Mouse (Mus musculus): ENCODE measurements around the gene Qprt. TPM values are rescaled to one million over a fixed set of nuclear protein-coding genes. Genes with fewer than 3 reads are reported as not detected.

Qprt gene
- polyA plus RNA-seq, 1 experiment from 2014 or later = 11.3 TPM

Other genes starting within 250 kb of the Qprt start
- gene Taok2, start 237.5 kb downstream of the Qprt start, polyA plus RNA-seq (2016; fragmentation: Nextera tagmentation; extraction: Ambion mirVana) = 54.0 and 54.1 TPM in 2 replicates
- gene Tmem219, start 199.3 kb downstream of the Qprt start, polyA plus RNA-seq (2016; fragmentation: Nextera tagmentation; extraction: Ambion mirVana) = 22.2 and 24.9 TPM in 2 replicates
- 17.5 and 18.0 TPM in 2 replicates for gene Kctd13, start 193.3 kb downstream of the Qprt start, polyA plus RNA-seq (2016; fragmentation: Nextera tagmentation; extraction: Ambion mirVana)
- gene Asphd1, start 172.6 kb downstream of the Qprt start, polyA plus RNA-seq (2016; fragmentation: Nextera tagmentation; extraction: Ambion mirVana) = 0.21 TPM in 1 of 2 replicates, not detected in the other
- gene Sez6l2, start 171.7 kb downstream of the Qprt start, polyA plus RNA-seq (2016; fragmentation: Nextera tagmentation; extraction: Ambion mirVana) = 0.72 and 1.2 TPM in 2 replicates
- 84.6 and 85.7 TPM in 2 replicates for gene Cdipt, start 146.3 kb downstream of the Qprt start, polyA plus RNA-seq (2016; fragmentation: Nextera tagmentation; extraction: Ambion mirVana)
- 0.72 and 1.0 TPM in 2 replicates for gene Cdiptos, start 146.1 kb downstream of the Qprt start, polyA plus RNA-seq (2016; fragmentation: Nextera tagmentation; extraction: Ambion mirVana)
- 3.3 TPM in 2 replicates for gene Mvp, start 107.6 kb downstream of the Qprt start, polyA plus RNA-seq (2016; fragmentation: Nextera tagmentation; extraction: Ambion mirVana)
- not detected in 2 replicates for gene Pagr1b, start 105.7 kb downstream of the Qprt start, polyA plus RNA-seq (2016; fragmentation: Nextera tagmentation; extraction: Ambion mirVana)
- gene Pagr1a, start 104.9 kb downstream of the Qprt start, polyA plus RNA-seq (2016; fragmentation: Nextera tagmentation; extraction: Ambion mirVana) = 92.7 and 121 TPM in 2 replicates
- gene Gm42742, start 101.1 kb downstream of the Qprt start, polyA plus RNA-seq (2016; fragmentation: Nextera tagmentation; extraction: Ambion mirVana) = 32.6 and 46.7 TPM in 2 replicates
- 3.5 and 4.0 TPM in 2 replicates for gene Prrt2, start 101.0 kb downstream of the Qprt start, polyA plus RNA-seq (2016; fragmentation: Nextera tagmentation; extraction: Ambion mirVana)
- gene Maz, start 95.2 kb downstream of the Qprt start, polyA plus RNA-seq (2016; fragmentation: Nextera tagmentation; extraction: Ambion mirVana) = 60.2 and 65.7 TPM in 2 replicates
- gene Kif22, start 79.8 kb downstream of the Qprt start, polyA plus RNA-seq (2016; fragmentation: Nextera tagmentation; extraction: Ambion mirVana) = 223 and 226 TPM in 2 replicates
- gene Zg16, start 34.9 kb downstream of the Qprt start, polyA plus RNA-seq (2016; fragmentation: Nextera tagmentation; extraction: Ambion mirVana) = not detected in 2 replicates
- gene AI467606, start 30.9 kb downstream of the Qprt start, polyA plus RNA-seq (2016; fragmentation: Nextera tagmentation; extraction: Ambion mirVana) = 0.74 TPM in 2 replicates
- gene Spn, start 15.6 kb upstream of the Qprt start, polyA plus RNA-seq (2016; fragmentation: Nextera tagmentation; extraction: Ambion mirVana) = 0.07 and 0.10 TPM in 2 replicates
- gene Cd2bp2, start 73.8 kb upstream of the Qprt start, polyA plus RNA-seq (2016; fragmentation: Nextera tagmentation; extraction: Ambion mirVana) = 111 and 114 TPM in 2 replicates
- gene Tbc1d10b, start 86.2 kb upstream of the Qprt start, polyA plus RNA-seq (2016; fragmentation: Nextera tagmentation; extraction: Ambion mirVana) = 27.3 and 29.2 TPM in 2 replicates
- gene Mylpf, start 86.7 kb upstream of the Qprt start, polyA plus RNA-seq (2016; fragmentation: Nextera tagmentation; extraction: Ambion mirVana) = 10.7 and 10.8 TPM in 2 replicates
- gene Zfp553, start 110.8 kb upstream of the Qprt start, polyA plus RNA-seq (2016; fragmentation: Nextera tagmentation; extraction: Ambion mirVana) = 74.7 and 78.3 TPM in 2 replicates
- 30.3 and 32.3 TPM in 2 replicates for gene Sept1, start 110.9 kb upstream of the Qprt start, polyA plus RNA-seq (2016; fragmentation: Nextera tagmentation; extraction: Ambion mirVana)
- 55.8 and 57.7 TPM in 2 replicates for gene Zfp771, start 122.0 kb upstream of the Qprt start, polyA plus RNA-seq (2016; fragmentation: Nextera tagmentation; extraction: Ambion mirVana)
- 379 and 383 TPM in 2 replicates for gene Dctpp1, start 138.5 kb upstream of the Qprt start, polyA plus RNA-seq (2016; fragmentation: Nextera tagmentation; extraction: Ambion mirVana)
- 84.0 and 88.2 TPM in 2 replicates for gene Sephs2, start 151.8 kb upstream of the Qprt start, polyA plus RNA-seq (2016; fragmentation: Nextera tagmentation; extraction: Ambion mirVana)
- 0.22 and 0.36 TPM in 2 replicates for gene Itgal, start 174.0 kb upstream of the Qprt start, polyA plus RNA-seq (2016; fragmentation: Nextera tagmentation; extraction: Ambion mirVana)
- gene Zfp768, start 223.4 kb upstream of the Qprt start, polyA plus RNA-seq (2016; fragmentation: Nextera tagmentation; extraction: Ambion mirVana) = 17.6 and 18.9 TPM in 2 replicates